Mouse (Mus musculus): ENCODE data around the gene Fhl4. TPM values are rescaled to one million over a fixed set of nuclear protein-coding genes. Genes with fewer than 3 reads are reported as not detected.

Gene Fhl4
- polyA plus RNA-seq, 1 experiment = 0.82 TPM

- Histone ChIP-seq H3K4me3 (replicated peaks; ENCODE audit: insufficient read depth, low read depth, low read length) (no peak overlapping the region), H3K27ac (ENCODE audit: insufficient read depth, low read length) (no peak overlapping the region), H3K4me1 (ENCODE audit: control insufficient read depth, insufficient read depth, low read length) (no peaks in the 10 kb centered on the region), H3K27me3 (ENCODE audit: control insufficient read depth, insufficient read depth, low read length) (no peaks in the 10 kb centered on the region)
- no peak for TF ChIP-seq POLR2A (IDR thresholded peaks at IDR 0.05; ENCODE audit: borderline replicate concordance, insufficient read depth, low read length)
- no peak for TF ChIP-seq CTCF (IDR thresholded peaks at IDR 0.05; ENCODE audit: borderline replicate concordance, insufficient read depth, low read depth, low read length)
- no peak for DNase-seq
- 60% methylated on average over 4 of the region's 4 CpGs for WGBS
Measured at GRCm38 (mm10) chr10:85050668-85051208, 51.6 kb downstream of the Fhl4 start.

DNA sequence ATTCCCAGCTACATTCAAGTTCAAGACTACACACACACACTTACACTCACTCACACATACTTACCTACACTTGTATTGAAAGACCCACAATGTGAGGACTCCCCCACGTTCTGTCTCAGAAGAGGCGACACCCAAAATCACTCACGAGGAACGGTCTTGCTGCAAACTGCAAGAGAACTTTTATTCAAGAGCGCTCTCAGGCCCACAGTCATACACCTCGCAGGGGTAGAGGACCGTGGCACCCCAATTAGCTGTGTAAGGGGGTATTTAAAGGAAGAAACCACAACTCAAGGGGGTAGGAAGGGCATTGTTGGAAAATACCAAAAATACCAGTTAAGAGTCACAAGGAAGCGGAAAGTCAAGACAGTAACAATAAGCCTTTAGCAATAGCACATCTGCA, 54.3 kb downstream of the Fhl4 start:
- 94% methylated on average over 8 of the region's 8 CpGs for WGBS
- TF ChIP-seq POLR2A (IDR thresholded peaks at IDR 0.05; ENCODE audit: borderline replicate concordance, insufficient read depth, low read length) (no peak), CTCF (IDR thresholded peaks at IDR 0.05; ENCODE audit: borderline replicate concordance, insufficient read depth, low read depth, low read length) (no peak)
- H3K4me1 ChIP-seq (ENCODE audit: control insufficient read depth, insufficient read depth, low read length) = no peaks in the 10 kb centered on the region

DNA sequence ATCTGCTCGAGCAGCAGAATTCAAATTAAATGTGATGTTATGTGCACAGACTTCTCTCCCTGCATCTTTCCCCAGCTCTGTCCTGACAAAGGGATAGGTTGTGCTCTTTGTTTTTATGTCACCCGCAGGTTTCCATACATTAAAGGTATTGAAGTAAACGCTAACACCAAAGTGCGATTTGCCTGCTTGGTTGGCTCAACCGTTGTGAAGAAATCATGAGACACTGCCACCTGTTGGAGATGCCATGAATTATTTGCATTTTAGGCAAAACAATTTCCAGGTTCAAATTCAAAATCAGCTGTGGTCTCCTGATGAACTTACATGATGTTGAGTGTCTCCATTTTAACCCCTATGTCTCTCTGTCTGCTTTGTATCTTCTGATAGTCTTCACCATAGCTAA, 55.7 kb downstream of the Fhl4 start:
- Histone ChIP-seq H3K4me1 (ENCODE audit: control insufficient read depth, insufficient read depth, low read length) (no peaks in the 10 kb centered on the region), H3K27me3 (ENCODE audit: control insufficient read depth, insufficient read depth, low read length) (no peaks in the 10 kb centered on the region), H3K4me3 (replicated peaks; ENCODE audit: insufficient read depth, low read depth, low read length) (no peak overlapping the region), H3K27ac (ENCODE audit: insufficient read depth, low read length) (no peak overlapping the region)
- TF ChIP-seq CTCF (IDR thresholded peaks at IDR 0.05; ENCODE audit: borderline replicate concordance, insufficient read depth, low read depth, low read length) (peak; percentile 63), POLR2A (IDR thresholded peaks at IDR 0.05; ENCODE audit: borderline replicate concordance, insufficient read depth, low read length) (no peak)
- WGBS = 18% methylated on average over 5 of the region's 5 CpGs
- peak in 1 of 2 experiments; percentile 21 for DNase-seq

More for the DNA sequence above, 54.3 kb downstream of the Fhl4 start:
- no peak overlapping the region for H3K4me3 ChIP-seq (replicated peaks; ENCODE audit: insufficient read depth, low read depth, low read length)
- DNase-seq = no peak
- no peak overlapping the region for H3K27ac ChIP-seq (ENCODE audit: insufficient read depth, low read length)
- H3K27me3 ChIP-seq (ENCODE audit: control insufficient read depth, insufficient read depth, low read length) = no peaks in the 10 kb centered on the region

Other genes with a start within 250 kb of the Fhl4 start
- gene Ric8b, start 184.9 kb downstream of the Fhl4 start, polyA plus RNA-seq (2012; rRNA removed) = 41.5 and 43.3 TPM in 2 replicates
- gene Tmem263, start 132 bp upstream of the Fhl4 start, polyA plus RNA-seq (2012; rRNA removed) = 14.0 and 14.2 TPM in 2 replicates
- gene Mterf2, start 25.5 kb upstream of the Fhl4 start, polyA plus RNA-seq (2012; rRNA removed) = 22.4 and 23.0 TPM in 2 replicates
- gene Cry1, start 82.6 kb upstream of the Fhl4 start, polyA plus RNA-seq (2012; rRNA removed) = 23.8 and 24.6 TPM in 2 replicates

Data from cerebellum, adult 2 months (tissue).